Mouse (Mus musculus) MEL (cell line): ENCODE results near the gene Fam192a. TPM values are rescaled to one million over a fixed set of nuclear protein-coding genes. Genes with fewer than 3 reads are reported as not detected.

Experiments used
- DNase-seq: peaks from one replicate; pipeline ENCODE4 v3.0.0; 2011; ENCODE audit warnings: low read depth, low spot score
- H3K27ac ChIP-seq: 2 replicates; pipeline ENCODE4 v1.5.1; 2012; ENCODE audit warnings: low read depth, mild to moderate bottlenecking, control low read depth, low read length, moderate library complexity; ENCODE audit not compliant: control insufficient read depth
- H3K27me3 ChIP-seq, 2 experiments: fragments of 150-350 bp in 1 of 2; sonication (generic) in 1 of 2; 2 replicates each; pipeline ENCODE4 v1.6.1; 2012; ENCODE audit warnings: low read length in 2 of 2, mild to moderate bottlenecking in 2 of 2, improper control_type of control experiment in 1 of 2, moderate library complexity in 1 of 2; ENCODE audit not compliant: insufficient read depth in 2 of 2, control insufficient read depth in 1 of 2
- H3K36me3 ChIP-seq, 2 experiments: 2 replicates each; pipeline ENCODE4 v1.6.1; 2012 to 2014; ENCODE audit warnings: low read length in 2 of 2, improper control_type of control experiment in 1 of 2, inconsistent platforms in 1 of 2, mild to moderate bottlenecking in 1 of 2; ENCODE audit not compliant: insufficient read depth in 2 of 2, control insufficient read depth in 1 of 2
- H3K4me1 ChIP-seq, 2 experiments: fragments of 150-350 bp in 1 of 2; sonication (generic) in 1 of 2; 2 replicates each; pipeline ENCODE4 v1.6.1; 2012; ENCODE audit warnings: low read length in 2 of 2, improper control_type of control experiment in 1 of 2, mild to moderate bottlenecking in 1 of 2; ENCODE audit not compliant: insufficient read depth in 2 of 2, control insufficient read depth in 1 of 2
- H3K4me3 ChIP-seq, 2 experiments: fragments of 150-350 bp in 1 of 2; sonication (generic) in 1 of 2; 2 replicates each; pipeline ENCODE4 v1.5.1; 2012; ENCODE audit warnings: low read depth in 2 of 2, low read length in 2 of 2, mild to moderate bottlenecking in 2 of 2, moderate library complexity in 2 of 2, control low read depth in 1 of 2, improper control_type of control experiment in 1 of 2; ENCODE audit not compliant: control insufficient read depth in 1 of 2, insufficient read depth in 1 of 2
- H3K79me2 ChIP-seq: 2 replicates; pipeline ENCODE4 v1.6.1; 2012; ENCODE audit warnings: mild to moderate bottlenecking, low read length, moderate library complexity; ENCODE audit not compliant: control insufficient read depth, poor library complexity, insufficient read depth
- H3K9ac ChIP-seq: 2 replicates; pipeline ENCODE4 v1.6.1; 2012; ENCODE audit warnings: low read depth, mild to moderate bottlenecking, control low read depth, low read length, moderate library complexity; ENCODE audit not compliant: control insufficient read depth, poor library complexity, severe bottlenecking
- H3K9me3 ChIP-seq: fragments of 150-350 bp; sonication (generic); replicated peaks from 2 replicates; pipeline ENCODE4 v1.6.1; 2012; ENCODE audit warnings: mild to moderate bottlenecking, low read length, improper control_type of control experiment, moderate library complexity; ENCODE audit not compliant: insufficient read depth
- CHD1 ChIP-seq: IDR thresholded peaks from 2 replicates; pipeline ENCODE4 v1.6.1; 2012; ENCODE audit warnings: low read depth, mild to moderate bottlenecking, inconsistent platforms, low read length, improper control_type of control experiment
- CHD2 ChIP-seq: IDR thresholded peaks from 2 replicates; pipeline ENCODE4 v1.6.1; 2011; ENCODE audit warnings: low read length, improper control_type of control experiment
- EP300 ChIP-seq, 2 experiments: IDR thresholded peaks; 2 replicates each; pipeline ENCODE4 v1.6.1; 2011; ENCODE audit warnings: improper control_type of control experiment in 2 of 2, low read length in 2 of 2, low read depth in 1 of 2, mild to moderate bottlenecking in 1 of 2
- ETS1 ChIP-seq: IDR thresholded peaks from 2 replicates; pipeline ENCODE4 v1.6.1; 2012; ENCODE audit warnings: low read depth, mild to moderate bottlenecking, inconsistent platforms, low read length, improper control_type of control experiment, moderate library complexity
- GATA1 ChIP-seq: IDR thresholded peaks from 2 replicates; pipeline ENCODE4 v1.6.1; 2011; ENCODE audit warnings: low read depth, low read length, improper control_type of control experiment
- HCFC1 ChIP-seq: IDR thresholded peaks from 2 replicates; pipeline ENCODE4 v1.6.1; 2012; ENCODE audit warnings: low read depth, mild to moderate bottlenecking, inconsistent platforms, low read length, improper control_type of control experiment, moderate library complexity
- JUND ChIP-seq: IDR thresholded peaks from 2 replicates; pipeline ENCODE4 v1.6.1; 2011; ENCODE audit warnings: low read depth, mild to moderate bottlenecking, improper control_type of control experiment, low read length
- KAT2A ChIP-seq: conservative IDR thresholded peaks from 2 replicates; pipeline ENCODE4 v1.6.1; 2012; ENCODE audit warnings: low read depth, low read length, improper control_type of control experiment, inconsistent platforms
- MEF2A ChIP-seq: IDR thresholded peaks from 2 replicates; pipeline ENCODE4 v1.6.1; 2014; ENCODE audit warnings: low read depth, mild to moderate bottlenecking, inconsistent platforms, low read length, improper control_type of control experiment; ENCODE audit not compliant: poor library complexity, insufficient replicate concordance, severe bottlenecking; ENCODE audit errors: extremely low read depth
- MXI1 ChIP-seq: IDR thresholded peaks from 2 replicates; pipeline ENCODE4 v1.6.1; 2011; ENCODE audit warnings: mild to moderate bottlenecking, low read depth, low read length, improper control_type of control experiment
- MYB ChIP-seq: IDR thresholded peaks from 2 replicates; pipeline ENCODE4 v1.6.1; 2011; ENCODE audit warnings: mild to moderate bottlenecking, low read depth, low read length, improper control_type of control experiment
- POLR2A ChIP-seq, 2 experiments: IDR thresholded peaks; 2 replicates each; pipeline ENCODE4 v1.6.1; 2011 to 2012; ENCODE audit warnings: low read length in 2 of 2, mild to moderate bottlenecking in 2 of 2, control low read depth in 1 of 2, improper control_type of control experiment in 1 of 2, low read depth in 1 of 2, moderate library complexity in 1 of 2; ENCODE audit not compliant: control insufficient read depth in 1 of 2, insufficient read depth in 1 of 2, poor library complexity in 1 of 2
- TBP ChIP-seq: IDR thresholded peaks from 2 replicates; pipeline ENCODE4 v1.8.0; 2011; ENCODE audit warnings: low read depth, low read length, improper control_type of control experiment
- USF2 ChIP-seq, 2 experiments: IDR thresholded peaks; 2 replicates each; pipeline ENCODE4 v1.6.1; 2011 to 2012; ENCODE audit warnings: improper control_type of control experiment in 2 of 2, low read length in 2 of 2, borderline replicate concordance in 1 of 2, inconsistent platforms in 1 of 2, low read depth in 1 of 2, mild to moderate bottlenecking in 1 of 2; ENCODE audit not compliant: insufficient read depth in 1 of 2
- ZMIZ1 ChIP-seq: IDR thresholded peaks from 2 replicates; pipeline ENCODE4 v1.6.1; 2012; ENCODE audit warnings: low read depth, mild to moderate bottlenecking, inconsistent platforms, low read length, improper control_type of control experiment, moderate library complexity
- ZNF384 ChIP-seq: IDR thresholded peaks from 2 replicates; pipeline ENCODE4 v1.6.1; 2012; ENCODE audit warnings: low read depth, mild to moderate bottlenecking, inconsistent platforms, low read length, improper control_type of control experiment
- polyA plus RNA-seq, 2 experiments: library from polyadenylated mRNA; stranded (reverse) in 1 of 2; unstranded in 1 of 2; fragments of >175 nt in 1 of 2; fragments of >200 nt in 1 of 2; gene quantifications; 2 replicates each; pipeline versions ENCODE4 v1.2.1 to v1.2.4; 2012; ENCODE audit warnings: low replicate concordance in 2 of 2, low read depth in 1 of 2; ENCODE audit not compliant: insufficient read length in 2 of 2, insufficient read depth in 1 of 2, missing spikeins in 1 of 2
- total RNA-seq: library from RNA; depleted of rRNA; stranded (reverse); fragments of 300-350 nt; gene quantifications from 2 replicates; pipeline ENCODE4 v1.2.3, GENCODE M21; 2012

Fam192a gene
- total and polyA plus RNA-seq, 3 experiments: 46.3 to 88.1 TPM; not detected in 1

DNA sequence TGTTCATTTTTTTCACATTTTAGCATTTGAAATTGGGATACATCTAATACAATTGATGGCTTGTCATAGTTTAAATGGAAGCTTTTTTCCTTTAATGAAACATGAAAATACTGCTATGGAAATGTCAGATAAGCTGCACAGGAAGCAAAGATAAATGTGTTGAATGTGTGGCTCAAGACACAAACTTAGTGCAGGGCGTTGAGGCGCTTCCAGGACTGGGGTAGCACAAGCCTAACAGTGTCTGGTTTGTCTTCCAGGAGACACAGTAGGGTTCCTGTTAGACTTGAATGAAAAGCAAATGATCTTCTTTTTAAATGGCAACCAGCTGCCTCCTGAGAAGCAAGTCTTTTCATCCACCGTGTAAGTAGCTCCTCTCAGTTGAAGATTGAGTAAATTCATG, 47.7 kb upstream of the Fam192a start:
- Histone ChIP-seq H3K79me2 (no peaks in the 10 kb centered on the region), H3K9ac (peak overlapping the region; percentile 15; the same call in 1 of the 2 replicates), H3K36me3 (peaks cover 19 to 39% of the 10 kb centered on the region in 2 experiments), H3K4me1 (peaks cover 23% of the 10 kb centered on the region in 2 experiments), H3K27me3 (no peaks in the 10 kb centered on the region), H3K27ac (peak overlapping the region; percentile 52), H3K4me3 (no peak overlapping the region), H3K9me3 (no peaks in the 10 kb centered on the region)
- TF ChIP-seq POLR2A (IDR thresholded peaks at IDR 0.05; ENCODE audit: control insufficient read depth in 1 of 2, insufficient read depth in 1 of 2, low read depth in 1 of 2, low read length in 2 of 2, poor library complexity in 1 of 2): no peak
- no peak for TF ChIP-seq KAT2A
- no peak for TF ChIP-seq MYB
- TF ChIP-seq MXI1: peak; percentile 40; the same call in 1 of the 2 replicates
- peak; percentile 66 for TF ChIP-seq GATA1
- no peak for TF ChIP-seq MEF2A
- TF ChIP-seq TBP: no peak
- peak; percentile 46 to 52 for TF ChIP-seq EP300 (IDR thresholded peaks at IDR 0.05; ENCODE audit: low read depth in 1 of 2, low read length in 2 of 2)
- no peak for TF ChIP-seq CHD1
- peak; percentile 54; the same call in 1 of the 2 replicates for TF ChIP-seq ZNF384
- peak; percentile 23; the same call in 1 of the 2 replicates for TF ChIP-seq ETS1
- DNase-seq: peak; percentile 63

- no peak for DNase-seq
- H3K27ac ChIP-seq: no peak overlapping the region; the same call in 1 of the 2 replicates
- no peaks in the 10 kb centered on the region for H3K27me3 ChIP-seq
- H3K9ac ChIP-seq: no peak overlapping the region
- peaks cover 15 to 54% of the 10 kb centered on the region in 2 experiments for H3K36me3 ChIP-seq
- no peak overlapping the region for H3K4me3 ChIP-seq
- TF ChIP-seq TBP (no peak), USF2 (IDR thresholded peaks at IDR 0.05; ENCODE audit: borderline replicate concordance in 1 of 2, insufficient read depth in 1 of 2, low read depth in 1 of 2, low read length in 2 of 2) (no peak), CHD2 (no peak), HCFC1 (no peak), JUND (no peak), MEF2A (no peak), EP300 (IDR thresholded peaks at IDR 0.05; ENCODE audit: low read depth in 1 of 2, low read length in 2 of 2) (no peak), ZMIZ1 (no peak)
- H3K9me3 ChIP-seq: no peaks in the 10 kb centered on the region
- no peaks in the 10 kb centered on the region for H3K79me2 ChIP-seq
- peaks cover 25% of the 10 kb centered on the region in 2 experiments for H3K4me1 ChIP-seq
Measured at GRCm38 (mm10) chr8:94646165-94646564, 44.4 kb upstream of the Fam192a start.
